Mouse (Mus musculus) CH12.LX (cell line): ENCODE measurements around the gene Chpf2. TPM values are rescaled to one million over a fixed set of nuclear protein-coding genes. Genes with fewer than 3 reads are reported as not detected.

Experiments used
- DNase-seq: peaks from one replicate; pipeline ENCODE4 v3.0.0-alpha.2; 2013; ENCODE audit errors: extremely low read depth
- H3K27ac ChIP-seq: 2 replicates; pipeline ENCODE4 v1.5.1; 2012; ENCODE audit warnings: low read depth, mild to moderate bottlenecking, control low read depth, moderate library complexity; ENCODE audit not compliant: insufficient read depth
- H3K27me3 ChIP-seq: replicated peaks from 2 replicates; pipeline ENCODE3; 2012; ENCODE audit warnings: inconsistent platforms
- H3K36me3 ChIP-seq, 2 experiments: replicated peaks in 1 of 2; 2 replicates each; pipeline versions ENCODE3 to v1.6.1; 2012; ENCODE audit warnings: inconsistent platforms in 1 of 2, low read length in 1 of 2, mild to moderate bottlenecking in 1 of 2, mixed read lengths in 1 of 2, moderate library complexity in 1 of 2; ENCODE audit not compliant: control insufficient read depth in 1 of 2, insufficient read depth in 1 of 2
- H3K4me1 ChIP-seq, 2 experiments: 2 replicates each; pipeline ENCODE4 v1.6.1; 2012; ENCODE audit warnings: inconsistent platforms in 1 of 2, moderate library complexity in 1 of 2; ENCODE audit not compliant: insufficient read depth in 2 of 2, control insufficient read depth in 1 of 2
- H3K4me2 ChIP-seq: 2 replicates; pipeline ENCODE4 v1.6.1; 2012; ENCODE audit warnings: low read depth, mild to moderate bottlenecking, control low read depth; ENCODE audit not compliant: poor library complexity, insufficient read depth, severe bottlenecking
- H3K4me3 ChIP-seq, 3 experiments: fragments of 150-350 bp in 1 of 3; sonication (generic) in 1 of 3; replicated peaks in 1 of 3; 2 replicates each; pipeline versions ENCODE3 to v1.5.1; 2011 to 2012; ENCODE audit warnings: low read depth in 2 of 3, low read length in 2 of 3, mild to moderate bottlenecking in 2 of 3, moderate library complexity in 2 of 3, control low read depth in 1 of 3, improper control_type of control experiment in 1 of 3, inconsistent platforms in 1 of 3, mixed read lengths in 1 of 3; ENCODE audit not compliant: poor library complexity in 1 of 3
- H3K79me2 ChIP-seq: replicated peaks from 2 replicates; pipeline ENCODE4 v1.6.1; 2012; ENCODE audit warnings: mild to moderate bottlenecking, moderate library complexity; ENCODE audit not compliant: control insufficient read depth, poor library complexity, insufficient read depth, severe bottlenecking; ENCODE audit errors: extremely low read depth
- H3K9ac ChIP-seq: 2 replicates; pipeline ENCODE4 v1.6.1; 2012; ENCODE audit warnings: low read depth, mild to moderate bottlenecking, control low read depth, moderate library complexity; ENCODE audit not compliant: insufficient read depth
- H3K9me3 ChIP-seq: replicated peaks from 2 replicates; pipeline ENCODE3; 2012; ENCODE audit warnings: low read length, inconsistent platforms, mixed read lengths
- CHD2 ChIP-seq: IDR thresholded peaks from 2 replicates; pipeline ENCODE4 v1.6.1; 2011; ENCODE audit warnings: low read length, improper control_type of control experiment
- ELF1 ChIP-seq: IDR thresholded peaks from 2 replicates; pipeline ENCODE4 v1.6.1; 2014; ENCODE audit warnings: low read depth, mild to moderate bottlenecking, inconsistent platforms, low read length, improper control_type of control experiment
- ETS1 ChIP-seq: conservative IDR thresholded peaks from 2 replicates; pipeline ENCODE4 v1.6.1; 2012; ENCODE audit warnings: low read depth, mild to moderate bottlenecking, inconsistent platforms, low read length, improper control_type of control experiment, moderate library complexity
- JUND ChIP-seq: conservative IDR thresholded peaks from 2 replicates; pipeline ENCODE4 v1.6.1; 2011; ENCODE audit warnings: low read depth, low read length, improper control_type of control experiment
- KAT2A ChIP-seq: IDR thresholded peaks from 2 replicates; pipeline ENCODE4 v1.6.1; 2012; ENCODE audit warnings: low read length, improper control_type of control experiment, inconsistent platforms; ENCODE audit not compliant: insufficient replicate concordance
- MAFK ChIP-seq: IDR thresholded peaks from 2 replicates; pipeline ENCODE4 v1.6.1; 2011; ENCODE audit warnings: low read length, improper control_type of control experiment; ENCODE audit not compliant: insufficient replicate concordance
- MAZ ChIP-seq: IDR thresholded peaks from 2 replicates; pipeline ENCODE4 v1.6.1; 2012; ENCODE audit warnings: low read depth, mild to moderate bottlenecking, inconsistent platforms, low read length, improper control_type of control experiment, moderate library complexity
- MYC ChIP-seq: IDR thresholded peaks from 2 replicates; pipeline ENCODE4 v1.6.1; 2011; ENCODE audit warnings: low read depth, mild to moderate bottlenecking, improper control_type of control experiment, low read length
- PAX5 ChIP-seq: IDR thresholded peaks from 2 replicates; pipeline ENCODE4 v1.6.1; 2012; ENCODE audit warnings: low read length, inconsistent platforms, mixed read lengths
- POLR2AphosphoS2 ChIP-seq: IDR thresholded peaks from 2 replicates; pipeline ENCODE4 v1.6.1; 2011; ENCODE audit warnings: low read depth, low read length, improper control_type of control experiment
- RAD21 ChIP-seq: IDR thresholded peaks from 2 replicates; pipeline ENCODE4 v1.6.1; 2011; ENCODE audit warnings: low read depth, mild to moderate bottlenecking, low read length, improper control_type of control experiment, moderate library complexity
- RCOR1 ChIP-seq: conservative IDR thresholded peaks from 2 replicates; pipeline ENCODE4 v1.6.1; 2012; ENCODE audit warnings: low read depth, mild to moderate bottlenecking, inconsistent platforms, low read length, improper control_type of control experiment
- USF1 ChIP-seq: IDR thresholded peaks from 2 replicates; pipeline ENCODE4 v1.6.1; 2014; ENCODE audit warnings: low read depth, mild to moderate bottlenecking, inconsistent platforms, low read length, improper control_type of control experiment
- USF2 ChIP-seq: conservative IDR thresholded peaks from 2 replicates; pipeline ENCODE4 v1.6.1; 2011; ENCODE audit warnings: low read depth, low read length, improper control_type of control experiment
- ZC3H11A ChIP-seq: IDR thresholded peaks from 2 replicates; pipeline ENCODE4 v1.6.1; 2012; ENCODE audit warnings: low read depth, mild to moderate bottlenecking, inconsistent platforms, low read length, improper control_type of control experiment
- ZKSCAN1 ChIP-seq: IDR thresholded peaks from 2 replicates; pipeline ENCODE4 v1.6.1; 2012; ENCODE audit warnings: low read depth, inconsistent platforms, low read length, improper control_type of control experiment, borderline replicate concordance
- ZNF384 ChIP-seq: IDR thresholded peaks from 2 replicates; pipeline ENCODE4 v1.6.1; 2012; ENCODE audit warnings: low read depth, low read length, improper control_type of control experiment, inconsistent platforms
- dilution Hi-C: fragments of 300-500 bp; cut with MboI; formaldehyde crosslinking; loops from 2 replicates; pipeline ENCODE4 v1.14.3; 2020; ENCODE audit warnings: low sequenced_read_pairs; ENCODE audit not compliant: extremely low pct_unique_long_range_greater_than_20kb, extremely low pct_ligation_motif_present
- in situ Hi-C: fragments of 300-500 bp; cut with MboI; formaldehyde crosslinking; loops from 3 replicates; pipeline ENCODE4 v1.14.3; 2019; ENCODE audit warnings: low sequenced_read_pairs, low pct_ligation_motif_present, low pct_unique_long_range_greater_than_20kb, mixed read lengths
- polyA plus RNA-seq: library from polyadenylated mRNA; unstranded; fragments of >175 nt; gene quantifications from 2 replicates; pipeline ENCODE4 v1.2.1, GENCODE M21; 2012; ENCODE audit warnings: low read depth; ENCODE audit not compliant: insufficient read length
- total RNA-seq, 2 experiments: library from RNA; depleted of rRNA; stranded (reverse); fragments of 300-350 nt in 1 of 2; fragments of >200 nt in 1 of 2; gene quantifications; 2 replicates each; pipeline ENCODE4 v1.2.3; 2012 to 2014

The Chpf2 gene
- total and polyA plus RNA-seq, 3 experiments: 11.2 to 22.8 (median 20.4) TPM

- Histone ChIP-seq H3K79me2 (peaks cover 13% of the 10 kb centered on the region), H3K4me1 (peaks cover 8 to 29% of the 10 kb centered on the region in 2 experiments), H3K4me3 (no peak overlapping the region), H3K9ac (no peak overlapping the region), H3K9me3 (no peaks in the 10 kb centered on the region), H3K4me2 (no peak overlapping the region), H3K27ac (no peak overlapping the region), H3K27me3 (no peaks in the 10 kb centered on the region), H3K36me3 (peaks cover 67 to 88% of the 10 kb centered on the region in 2 experiments)
- dilution Hi-C loops (no loop called here), in situ Hi-C loops (no loop called here)
- no peak for DNase-seq
- no peak for TF ChIP-seq ZNF384
- no peak for TF ChIP-seq MAZ
- TF ChIP-seq CHD2: no peak
- TF ChIP-seq USF1: no peak
Observed at GRCm38 (mm10) chr5:24592471-24593160, 6.1 kb downstream of the Chpf2 start.

GRCm38 (mm10) chr5:24593230-24593629 is 6.7 kb downstream of the Chpf2 start:
- Histone ChIP-seq H3K9ac (no peak overlapping the region), H3K27ac (no peak overlapping the region), H3K9me3 (no peaks in the 10 kb centered on the region), H3K4me1 (peaks cover 3 to 27% of the 10 kb centered on the region in 2 experiments), H3K4me3 (no peak overlapping the region), H3K4me2 (no peak overlapping the region), H3K36me3 (peaks cover 66 to 84% of the 10 kb centered on the region in 2 experiments), H3K27me3 (peaks cover 4% of the 10 kb centered on the region), H3K79me2 (peaks cover 6% of the 10 kb centered on the region; the same call in 1 of the 2 replicates)
- in situ Hi-C loops: no loop called here
- TF ChIP-seq POLR2AphosphoS2 (0 out of 2 replicates have a peak, but pooled peaks have one; percentile 56), ETS1 (no peak)
- dilution Hi-C loops: no loop called here
- no peak for DNase-seq

- peaks cover 10% of the 10 kb centered on the region for H3K27me3 ChIP-seq
Observed at GRCm38 (mm10) chr5:24593928-24594327, 7.4 kb downstream of the Chpf2 start.

More at GRCm38 (mm10) chr5:24593928-24594327, 7.4 kb downstream of the Chpf2 start:
- in situ Hi-C loops: no loop called here
- H3K36me3 ChIP-seq: peaks cover 59 to 77% of the 10 kb centered on the region in 2 experiments
- dilution Hi-C loops: no loop called here
- no peak for DNase-seq
- no peak overlapping the region for H3K4me3 ChIP-seq
- H3K27ac ChIP-seq: no peak overlapping the region
- TF ChIP-seq MAFK (no peak), JUND (no peak), MYC (no peak), ZC3H11A (no peak), PAX5 (no peak), KAT2A (no peak), ELF1 (no peak), RCOR1 (no peak), RAD21 (no peak), ZKSCAN1 (no peak), USF2 (no peak), USF1 (no peak), CHD2 (no peak), ETS1 (no peak)
- H3K9me3 ChIP-seq: no peaks in the 10 kb centered on the region
- H3K79me2 ChIP-seq: no peaks in the 10 kb centered on the region
- no peak overlapping the region for H3K4me2 ChIP-seq
- H3K4me1 ChIP-seq: peaks cover 0 to 22% of the 10 kb centered on the region in 2 experiments; a peak in 2 of 4 replicates
- no peak overlapping the region for H3K9ac ChIP-seq
